Mouse (Mus musculus) testis, adult 2 months (tissue): ENCODE measurements at regions not wholly inside any gene's neighbourhood (a gene's known extent, or its start where the extent isn't known, plus 50 kb on each side); places are given as distances from the start of the nearest gene placed in this dataset.

Experiments
- H3K27ac ChIP-seq: fragments of 200-500 bp; 2 replicates; pipeline ENCODE4 v1.5.1; 2012; ENCODE audit warnings: low read depth, low read length; ENCODE audit not compliant: control insufficient read depth, insufficient read depth
- H3K27me3 ChIP-seq: fragments of 200-500 bp; 2 replicates; pipeline ENCODE4 v1.6.1; 2012; ENCODE audit warnings: mild to moderate bottlenecking, low read length, moderate library complexity; ENCODE audit not compliant: control insufficient read depth, insufficient read depth
- H3K36me3 ChIP-seq: fragments of 200-500 bp; 2 replicates; pipeline ENCODE4 v1.6.1; 2012; ENCODE audit warnings: mild to moderate bottlenecking, low read length; ENCODE audit not compliant: control insufficient read depth, insufficient read depth
- H3K4me1 ChIP-seq: fragments of 200-500 bp; 2 replicates; pipeline ENCODE4 v1.6.1; 2012; ENCODE audit warnings: low read length; ENCODE audit not compliant: control insufficient read depth, insufficient read depth
- H3K4me3 ChIP-seq: fragments of 200-500 bp; 2 replicates; pipeline ENCODE4 v1.5.1; 2012; ENCODE audit warnings: low read depth, mild to moderate bottlenecking, low read length, moderate library complexity, mixed read lengths; ENCODE audit not compliant: control insufficient read depth
- CTCF ChIP-seq: fragments of 200-500 bp; IDR thresholded peaks from 2 replicates; pipeline ENCODE4 v1.5.1; 2012; ENCODE audit warnings: low read depth, mild to moderate bottlenecking, inconsistent platforms, low read length, moderate library complexity; ENCODE audit not compliant: control insufficient read depth, insufficient read depth, insufficient replicate concordance
- POLR2A ChIP-seq: fragments of 200-500 bp; IDR thresholded peaks from 2 replicates; pipeline ENCODE4 v1.6.1; 2012; ENCODE audit warnings: low read depth, mild to moderate bottlenecking, inconsistent platforms, low read length, moderate library complexity; ENCODE audit not compliant: control insufficient read depth

DNA sequence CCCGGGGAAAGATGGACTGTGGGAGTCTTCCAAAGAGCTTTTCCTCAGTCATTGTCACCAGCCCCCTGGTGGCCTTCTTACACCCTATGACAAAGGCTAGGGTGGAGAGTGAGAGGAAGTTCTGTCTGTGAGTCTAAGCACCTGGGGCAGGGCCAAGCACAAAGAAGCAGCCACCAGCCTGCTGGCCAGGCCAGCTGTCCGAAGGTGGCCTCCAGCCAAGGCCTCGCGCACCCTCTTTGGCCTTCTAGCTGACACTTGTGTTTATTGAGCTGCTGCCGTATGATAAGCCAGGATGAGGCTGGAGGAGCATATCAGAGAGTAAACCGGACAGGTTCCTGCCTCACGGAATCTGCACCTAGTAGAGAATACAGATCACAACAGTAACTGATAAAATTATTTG, 99.0 kb upstream of the Cacna1e start:
- H3K36me3 ChIP-seq: no peaks in the 10 kb centered on the region
- no peak overlapping the region for H3K27ac ChIP-seq
- peaks cover 6% of the 10 kb centered on the region for H3K4me1 ChIP-seq
- H3K27me3 ChIP-seq: no peaks in the 10 kb centered on the region
- H3K4me3 ChIP-seq: no peak overlapping the region
- TF ChIP-seq CTCF (no peak), POLR2A (no peak)

DNA sequence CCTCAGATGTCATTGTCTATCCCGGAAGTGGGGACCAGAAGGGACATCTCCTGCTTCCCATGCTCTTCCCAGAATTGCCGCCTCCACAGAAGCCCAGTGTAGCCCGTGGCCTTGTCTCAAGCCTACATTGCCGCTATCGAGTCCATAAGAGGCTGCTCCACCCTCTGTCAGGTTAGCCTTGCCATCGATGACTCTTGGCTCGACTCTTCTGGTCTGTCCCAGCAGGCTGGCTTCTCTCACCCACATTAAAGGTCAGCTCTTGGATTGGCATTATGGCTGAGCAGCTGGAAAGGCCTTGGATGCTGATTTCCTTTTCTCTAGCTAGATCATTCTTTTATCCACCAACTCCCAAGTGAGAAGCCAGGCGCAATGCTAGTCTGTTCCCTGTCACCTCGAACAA, 98.5 kb upstream of the Cacna1e start:
- TF ChIP-seq POLR2A: no peak
- TF ChIP-seq CTCF: no peak
- H3K27ac ChIP-seq: no peak overlapping the region
- H3K36me3 ChIP-seq: no peaks in the 10 kb centered on the region
- no peak overlapping the region for H3K4me3 ChIP-seq
- H3K4me1 ChIP-seq: peaks cover 6% of the 10 kb centered on the region
- no peaks in the 10 kb centered on the region for H3K27me3 ChIP-seq

DNA sequence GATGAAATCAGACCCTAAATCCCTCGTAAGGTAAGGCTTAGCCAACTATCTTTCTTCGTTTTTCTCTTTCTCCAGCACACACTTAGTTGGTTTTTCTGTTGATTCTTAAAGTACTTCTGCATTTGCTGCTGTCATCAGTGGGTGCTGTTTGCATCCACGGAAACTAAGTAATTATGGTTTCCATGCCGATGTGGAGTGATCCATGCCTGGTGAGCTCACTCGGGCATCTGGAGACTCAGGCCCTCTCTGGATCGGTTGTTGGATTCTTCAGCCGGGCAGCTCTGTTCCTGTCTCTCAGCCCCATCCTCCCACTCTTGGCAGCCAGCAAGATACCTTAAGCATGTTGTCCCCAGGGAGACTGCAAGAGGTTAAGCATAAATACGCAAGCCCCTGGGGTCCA, 97.4 kb upstream of the Cacna1e start:
- no peaks in the 10 kb centered on the region for H3K27me3 ChIP-seq
- H3K4me3 ChIP-seq: no peak overlapping the region
- TF ChIP-seq CTCF: no peak

DNA sequence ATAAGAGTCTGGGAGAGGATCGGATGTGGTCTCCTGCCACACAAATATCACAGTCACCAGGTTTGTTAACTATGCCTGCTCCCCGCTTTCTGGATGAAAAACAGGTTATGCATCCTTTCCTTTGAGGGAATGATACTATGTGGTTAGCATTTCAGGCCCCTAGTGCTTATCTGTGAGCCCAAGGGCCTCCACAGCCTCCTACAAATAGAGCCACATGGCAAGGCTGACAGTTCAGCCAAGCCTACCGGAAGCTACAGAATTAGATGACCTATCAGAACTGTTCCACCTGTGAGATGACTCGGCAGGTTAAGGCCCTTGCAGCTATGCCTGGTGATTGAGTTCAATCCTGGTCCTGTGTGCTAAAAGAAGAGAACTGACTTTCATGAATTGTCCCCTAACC, 91.4 kb upstream of the Cacna1e start:
- TF ChIP-seq POLR2A: no peak
- no peak for TF ChIP-seq CTCF
- no peak overlapping the region for H3K4me3 ChIP-seq

More for the DNA sequence above, 97.4 kb upstream of the Cacna1e start:
- no peak overlapping the region for H3K27ac ChIP-seq
- no peaks in the 10 kb centered on the region for H3K36me3 ChIP-seq
- H3K4me1 ChIP-seq: peaks cover 6% of the 10 kb centered on the region

DNA sequence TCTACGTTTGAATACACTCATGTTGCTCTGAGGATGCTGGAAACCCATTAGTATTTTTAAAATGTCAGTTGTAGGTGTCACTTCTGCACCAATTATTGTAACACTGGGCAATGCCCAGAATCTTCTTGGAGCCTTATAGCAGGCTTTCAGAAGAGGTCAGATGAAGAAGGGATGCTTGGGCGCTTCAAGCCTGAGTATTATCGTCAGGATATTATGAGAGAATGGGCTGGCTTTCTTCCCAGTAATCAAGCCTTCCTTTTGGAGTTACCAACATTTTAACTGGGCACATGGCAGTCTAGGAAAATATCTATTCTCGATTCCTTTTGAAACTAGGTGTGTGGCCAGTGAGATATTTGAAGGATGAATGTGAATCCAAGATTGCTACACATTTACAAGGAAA, 77.0 kb upstream of the Cacna1e start:
- TF ChIP-seq CTCF (no peak), POLR2A (no peak)
- Histone ChIP-seq H3K27me3 (no peaks in the 10 kb centered on the region), H3K27ac (no peak overlapping the region), H3K4me3 (no peak overlapping the region), H3K4me1 (no peaks in the 10 kb centered on the region), H3K36me3 (no peaks in the 10 kb centered on the region)

More for the DNA sequence above, 91.4 kb upstream of the Cacna1e start:
- H3K27ac ChIP-seq: no peak overlapping the region
- H3K27me3 ChIP-seq: no peaks in the 10 kb centered on the region
- no peaks in the 10 kb centered on the region for H3K36me3 ChIP-seq
- H3K4me1 ChIP-seq: no peaks in the 10 kb centered on the region

DNA sequence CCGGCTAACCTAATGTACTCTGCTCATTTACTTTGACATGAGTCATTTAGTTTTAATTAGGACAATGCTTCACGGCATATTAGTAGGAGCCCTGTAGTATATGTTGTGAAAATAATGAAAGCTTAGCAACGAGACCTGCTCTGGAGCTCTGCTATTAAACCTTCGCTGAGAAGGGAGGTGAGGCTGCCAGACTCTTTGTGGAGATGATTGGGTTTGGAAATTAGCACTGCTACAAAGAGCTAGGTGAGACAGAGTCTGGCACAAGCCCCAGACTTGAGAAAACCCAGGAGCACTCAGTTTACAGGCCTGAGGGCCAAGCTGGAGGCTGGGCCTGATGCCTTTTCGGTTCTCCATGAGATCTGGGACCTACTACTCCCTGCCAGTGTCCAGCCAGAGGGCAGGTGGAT, 72.3 kb upstream of the Cacna1e start:
- TF ChIP-seq CTCF: no peak
- no peak for TF ChIP-seq POLR2A
- no peak overlapping the region for H3K27ac ChIP-seq
- H3K4me1 ChIP-seq: no peaks in the 10 kb centered on the region
- H3K36me3 ChIP-seq: no peaks in the 10 kb centered on the region
- H3K27me3 ChIP-seq: no peaks in the 10 kb centered on the region
- H3K4me3 ChIP-seq: no peak overlapping the region

DNA sequence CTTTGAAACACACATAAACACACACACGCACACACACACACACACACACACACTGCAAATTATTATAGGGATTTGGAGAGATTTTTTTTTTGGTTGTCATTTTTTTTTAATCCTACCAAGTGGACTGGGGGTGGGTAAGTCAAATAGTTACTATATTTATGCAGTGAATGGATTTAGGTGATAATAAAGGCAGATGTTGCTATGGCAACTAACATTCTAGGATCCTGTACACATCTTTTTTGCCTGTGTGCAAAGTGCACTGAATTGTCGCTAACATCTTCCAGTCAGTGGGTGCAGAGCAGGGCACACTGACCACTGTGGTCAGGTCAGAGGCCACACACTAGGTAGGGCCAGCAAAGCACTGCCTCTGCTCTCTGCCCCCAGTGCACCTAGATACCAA, 68.4 kb upstream of the Cacna1e start:
- no peaks in the 10 kb centered on the region for H3K36me3 ChIP-seq
- no peak overlapping the region for H3K27ac ChIP-seq
- no peak for TF ChIP-seq POLR2A
- no peak for TF ChIP-seq CTCF
- no peak overlapping the region for H3K4me3 ChIP-seq
- H3K27me3 ChIP-seq: no peaks in the 10 kb centered on the region
- no peaks in the 10 kb centered on the region for H3K4me1 ChIP-seq
